Comparison of ENCODE assay signal across 22 mouse cellular contexts in the genomic region with DNA sequence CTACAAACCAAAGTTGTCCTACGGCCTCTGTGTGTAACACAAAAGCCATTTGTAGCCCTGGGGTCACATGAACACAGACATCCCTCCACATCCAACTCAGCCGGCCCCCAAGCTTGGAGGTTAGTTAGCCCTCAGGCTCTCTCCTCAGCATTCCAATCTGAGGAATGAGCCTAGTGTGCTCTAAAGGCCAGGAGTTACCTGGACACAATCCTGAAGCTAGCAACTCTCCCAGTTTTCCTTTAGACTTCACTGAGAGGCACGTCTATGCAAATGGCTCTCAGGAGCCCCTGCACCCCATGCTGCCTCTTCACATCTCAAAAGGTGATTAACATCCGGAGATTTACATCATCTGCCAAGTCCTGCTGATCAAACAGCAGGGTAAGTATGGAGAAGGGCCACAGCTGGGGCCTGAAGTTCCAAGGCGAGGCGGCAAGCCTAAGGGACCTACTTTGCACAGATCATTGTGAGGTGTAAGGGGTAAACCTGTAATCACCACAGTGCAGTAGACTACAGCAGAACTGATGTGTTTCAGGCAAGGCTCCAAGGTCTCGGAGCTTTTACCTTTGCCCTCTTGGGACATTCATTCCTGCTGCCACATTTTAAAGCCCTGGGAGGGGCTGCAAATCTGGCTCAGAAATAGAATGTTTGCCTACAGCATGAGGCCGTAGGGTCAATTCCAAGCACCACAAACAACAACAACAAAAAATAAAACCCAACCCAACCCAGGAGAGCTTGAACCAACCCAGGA. TPM values are rescaled to one million over a fixed set of nuclear protein-coding genes. Genes with fewer than 3 reads are reported as not detected.
DNase-seq lines count a peak whose midpoint lies in the region; ATAC-seq lines count a peak whose summit lies in the region.
"Had no signal": no experiment of that assay in that cellular context is flagged by ENCODE, and none has a peak within 500 bp of the region (broad histone marks: within the 10 kb centered on the region; RNA-seq: fewer than 3 reads in every experiment).

No protein-coding gene starts in this region.

- no peak overlapping the region for H3K9ac ChIP-seq in kidney, embryonic 15.5 days
- H3K9ac ChIP-seq: embryonic facial prominence, embryonic 13.5 days; forebrain, embryonic 13.5 days; heart, embryonic 13.5 days; limb, embryonic 13.5 days; midbrain, embryonic 13.5 days had no signal

- WGBS in kidney, embryonic 15.5 days = 51% methylated on average over 8 of the region's 8 CpGs

- H3K36me3 ChIP-seq in kidney, embryonic 15.5 days = no peaks in the 10 kb centered on the region
- H3K36me3 ChIP-seq: embryonic facial prominence, embryonic 13.5 days; heart, embryonic 13.5 days; limb, embryonic 13.5 days; midbrain, embryonic 13.5 days had no signal

- DNase-seq in heart, adult 11 months = peak; percentile 78
- DNase-seq in heart, adult 8-10 months (ENCODE audit: low spot score) = no peak
- peak; percentile 41 to 50 for DNase-seq in kidney, adult 8-10 months
- DNase-seq in ES-CJ7 (ENCODE audit: low read depth, low spot score) = peak; percentile 59
- DNase-seq in kidney, postnatal 36 days = peak; percentile 58
- no peak for DNase-seq in cerebellum, adult 9-11 months
- DNase-seq in gastrocnemius, adult 18-20 months (ENCODE audit: low spot score) = no peak
- DNase-seq: adrenal gland, adult 2 months; cerebellum, adult 11-12 months; cerebellum, postnatal 14 days; heart, postnatal 14 days; lung, adult 2 months; thymus, adult 2 months had no signal

- H3K9me3 ChIP-seq in kidney, embryonic 15.5 days (replicated peaks) = no peaks in the 10 kb centered on the region
- H3K9me3 ChIP-seq: embryonic facial prominence, embryonic 13.5 days; forebrain, embryonic 13.5 days; heart, embryonic 13.5 days; limb, embryonic 13.5 days; midbrain, embryonic 13.5 days had no signal

- H3K4me2 ChIP-seq in kidney, embryonic 15.5 days = no peak overlapping the region
- H3K4me2 ChIP-seq: embryonic facial prominence, embryonic 13.5 days; forebrain, embryonic 13.5 days; heart, embryonic 13.5 days; limb, embryonic 13.5 days; midbrain, embryonic 13.5 days had no signal

- no peaks in the 10 kb centered on the region for H3K4me1 ChIP-seq in kidney, embryonic 15.5 days
- H3K4me1 ChIP-seq: forebrain, embryonic 13.5 days; heart, embryonic 13.5 days; midbrain, embryonic 13.5 days had no signal

- no peak overlapping the region for H3K27ac ChIP-seq in kidney, embryonic 15.5 days
- H3K27ac ChIP-seq: embryonic facial prominence, embryonic 13.5 days; forebrain, embryonic 13.5 days; heart, embryonic 13.5 days; hindbrain, postnatal 0 days; kidney, postnatal 0 days; limb, embryonic 13.5 days; midbrain, embryonic 13.5 days; stomach, postnatal 0 days had no signal

- H3K27me3 ChIP-seq in kidney, embryonic 15.5 days = no peaks in the 10 kb centered on the region
- H3K27me3 ChIP-seq: embryonic facial prominence, embryonic 13.5 days; forebrain, embryonic 13.5 days; heart, embryonic 13.5 days; limb, embryonic 13.5 days; midbrain, embryonic 13.5 days had no signal

- H3K4me3 ChIP-seq in kidney, embryonic 15.5 days (replicated peaks) = no peak overlapping the region
- H3K4me3 ChIP-seq: embryonic facial prominence, embryonic 13.5 days; forebrain, embryonic 13.5 days; heart, embryonic 13.5 days; limb, embryonic 13.5 days; midbrain, embryonic 13.5 days had no signal

- ATAC-seq in kidney, embryonic 15.5 days (replicated peaks; ENCODE audit: low FRiP score) = no peak
- ATAC-seq: forebrain, embryonic 13.5 days; hindbrain, postnatal 0 days; midbrain, embryonic 13.5 days had no signal

RNA-seq across cellular contexts. Expression of gene Uspl1, which starts 13.1 kb away (rescaled TPM):
- total RNA-seq in heart, adult 8-10 months (2022) = 10 to 100 TPM; 18.6 to 24.4 (median 21.0) TPM
- polyA plus RNA-seq in kidney, embryonic 15.5 days (2015; fragmentation: Nextera tagmentation; extraction: Ambion mirVana) = 40.0 and 44.8 TPM in 2 replicates
- 10 to 100 TPM; 27.4 to 30.9 TPM for total RNA-seq in gastrocnemius, adult 18-20 months (2021)

RNA-seq across cellular contexts. Expression of gene Hmgb1, which starts 13.3 kb away (rescaled TPM):
- 10 to 100 TPM; 77.8 to 97.3 (median 89.0) TPM for total RNA-seq in heart, adult 8-10 months (2022)
- polyA plus RNA-seq in kidney, embryonic 15.5 days (2015; fragmentation: Nextera tagmentation; extraction: Ambion mirVana) = 1,463 and 1,782 TPM in 2 replicates
- total RNA-seq in gastrocnemius, adult 18-20 months (2021) = 100 to 1,000 TPM; 100 to 119 TPM

Comparison
In these comparisons a context has a peak if more than half of its experiments do, and no peak if none do; other contexts are left out.
1. DNase-seq: peak in heart, adult 11 months (single experiment), kidney, adult 8-10 months (2 of 2), ES-CJ7 (single experiment) and kidney, postnatal 36 days (2 of 2); none in heart, adult 8-10 months (single experiment), cerebellum, adult 9-11 months (single experiment) and gastrocnemius, adult 18-20 months (single experiment).